Mouse (Mus musculus): ENCODE measurements around the gene Cmtm2b. TPM values are rescaled to one million over a fixed set of nuclear protein-coding genes. Genes with fewer than 3 reads are reported as not detected.
"Not testable (repeated sequence)": the region's sequence is repeated elsewhere in the genome, so short reads cannot be mapped to it uniquely, and the experiment has no call there.

Cmtm2b gene
- polyA plus RNA-seq, 2 experiments = not detected

DNA sequence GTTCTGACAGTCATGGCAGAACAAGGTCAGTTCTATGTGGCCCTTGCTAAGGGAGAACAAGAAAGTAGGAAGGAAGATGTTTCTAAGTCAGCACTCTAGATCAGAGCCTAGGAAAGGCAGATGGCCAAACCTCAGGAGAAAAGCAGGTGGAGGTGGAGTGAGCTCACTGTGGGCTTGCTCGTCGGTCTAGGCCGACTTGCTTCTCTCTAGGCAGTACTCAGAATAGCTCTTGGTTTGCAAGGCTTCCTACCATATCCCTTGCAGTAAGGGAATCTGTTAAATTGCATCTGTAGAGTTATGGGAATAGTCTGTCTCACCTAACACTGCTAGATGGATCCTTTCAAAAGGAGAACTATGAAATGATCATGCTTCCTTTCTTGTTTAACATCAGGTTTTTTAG, 10.0 kb upstream of the Cmtm2b start:
- WGBS = 91% methylated on average over 3 of the region's 3 CpGs
- ATAC-seq (ENCODE audit: low FRiP score, low read depth); H3K9me3 ChIP-seq (ENCODE audit: control insufficient read depth, low read length); DNase-seq (ENCODE audit: low spot score); H3K27me3 ChIP-seq (ENCODE audit: control insufficient read depth, insufficient read depth, low read length); H3K27ac ChIP-seq (replicated peaks; ENCODE audit: low read depth, low read length); H3K36me3 ChIP-seq (ENCODE audit: control insufficient read depth, insufficient read depth, low read length); H3K4me3 ChIP-seq (replicated peaks; ENCODE audit: low read length); H3K4me2 ChIP-seq (replicated peaks; ENCODE audit: low read depth, low read length, severe bottlenecking); H3K4me1 ChIP-seq (ENCODE audit: control insufficient read depth, insufficient read depth, low read length); H3K9ac ChIP-seq (ENCODE audit: low read depth, low read length, severe bottlenecking): not testable (repeated sequence)

GRCm38 (mm10) chr8:104313311-104313710, 8.7 kb upstream of the Cmtm2b start:
- 69% methylated on average over 4 of the region's 4 CpGs for WGBS

GRCm38 (mm10) chr8:104321267-104321666, 763 bp upstream of the Cmtm2b start, which contains the start of gene Gm11020:
Gene Gm11020 (plus strand): TSS chr8:104321567.
- not testable (repeated sequence) for H3K9me3 ChIP-seq (ENCODE audit: control insufficient read depth, low read length); H3K4me3 ChIP-seq (replicated peaks; ENCODE audit: low read length); H3K9ac ChIP-seq (ENCODE audit: low read depth, low read length, severe bottlenecking); H3K4me2 ChIP-seq (replicated peaks; ENCODE audit: low read depth, low read length, severe bottlenecking); H3K27me3 ChIP-seq (ENCODE audit: control insufficient read depth, insufficient read depth, low read length); DNase-seq (ENCODE audit: low spot score); H3K36me3 ChIP-seq (ENCODE audit: control insufficient read depth, insufficient read depth, low read length); ATAC-seq (ENCODE audit: low FRiP score, low read depth); H3K27ac ChIP-seq (replicated peaks; ENCODE audit: low read depth, low read length); H3K4me1 ChIP-seq (ENCODE audit: control insufficient read depth, insufficient read depth, low read length)
- 82% methylated on average over 7 of the region's 11 CpGs for WGBS

More at GRCm38 (mm10) chr8:104313311-104313710, 8.7 kb upstream of the Cmtm2b start:
- H3K27me3 ChIP-seq (ENCODE audit: control insufficient read depth, insufficient read depth, low read length) = no peaks in the 10 kb centered on the region
- no peak for ATAC-seq (ENCODE audit: low FRiP score, low read depth)
- no peak overlapping the region for H3K9ac ChIP-seq (ENCODE audit: low read depth, low read length, severe bottlenecking)
- no peaks in the 10 kb centered on the region for H3K4me1 ChIP-seq (ENCODE audit: control insufficient read depth, insufficient read depth, low read length)
- H3K4me3 ChIP-seq (replicated peaks; ENCODE audit: low read length) = no peak overlapping the region
- H3K4me2 ChIP-seq (replicated peaks; ENCODE audit: low read depth, low read length, severe bottlenecking) = no peak overlapping the region
- H3K27ac ChIP-seq (replicated peaks; ENCODE audit: low read depth, low read length) = no peak overlapping the region
- TF ChIP-seq POLR2A (IDR thresholded peaks at IDR 0.05; ENCODE audit: borderline replicate concordance, extremely low read depth, insufficient read depth, insufficient read length) = no peak
- H3K36me3 ChIP-seq (ENCODE audit: control insufficient read depth, insufficient read depth, low read length) = no peaks in the 10 kb centered on the region
- DNase-seq (ENCODE audit: low spot score) = no peak
- no peaks in the 10 kb centered on the region for H3K9me3 ChIP-seq (ENCODE audit: control insufficient read depth, low read length)

- ATAC-seq (ENCODE audit: low FRiP score, low read depth) = no peak
- no peak for DNase-seq (ENCODE audit: low spot score)
- 76% methylated on average over 5 of the region's 5 CpGs for WGBS
These were observed 10.9 kb downstream of the Cmtm2b start for GRCm38 (mm10) chr8:104332665-104333631.

DNA sequence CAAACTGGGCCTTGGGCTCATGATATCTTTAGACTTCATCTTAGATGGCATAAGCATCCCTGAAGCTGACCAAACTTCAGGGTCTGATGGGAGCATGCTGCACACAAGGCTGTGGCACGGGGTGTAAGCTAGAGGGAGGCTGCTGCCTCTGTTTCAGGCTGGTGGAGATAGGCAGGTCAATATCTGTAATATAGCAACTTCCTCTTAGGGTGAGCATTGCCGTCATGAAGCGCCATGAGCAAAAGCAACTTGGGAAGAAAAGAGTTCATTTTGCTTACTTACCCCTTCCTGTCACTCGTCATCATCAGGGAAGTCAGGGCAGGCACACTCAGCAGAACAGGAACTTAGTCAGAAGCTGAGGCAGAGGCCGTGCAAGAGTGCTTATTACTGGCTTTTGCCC, 11.8 kb downstream of the Cmtm2b start:
- H3K4me1 ChIP-seq (ENCODE audit: control insufficient read depth, insufficient read depth, low read length) = no peaks in the 10 kb centered on the region
- H3K9ac ChIP-seq (ENCODE audit: low read depth, low read length, severe bottlenecking) = no peak overlapping the region
- H3K9me3 ChIP-seq (ENCODE audit: control insufficient read depth, low read length) = no peaks in the 10 kb centered on the region
- H3K4me3 ChIP-seq (replicated peaks; ENCODE audit: low read length) = no peak overlapping the region
- WGBS = 66% methylated on average over 5 of the region's 5 CpGs
- ATAC-seq (ENCODE audit: low FRiP score, low read depth) (no peak), DNase-seq (ENCODE audit: low spot score) (no peak)
- no peak overlapping the region for H3K4me2 ChIP-seq (replicated peaks; ENCODE audit: low read depth, low read length, severe bottlenecking)
- TF ChIP-seq POLR2A (IDR thresholded peaks at IDR 0.05; ENCODE audit: borderline replicate concordance, extremely low read depth, insufficient read depth, insufficient read length) = no peak
- H3K27ac ChIP-seq (replicated peaks; ENCODE audit: low read depth, low read length) = no peak overlapping the region
- no peaks in the 10 kb centered on the region for H3K27me3 ChIP-seq (ENCODE audit: control insufficient read depth, insufficient read depth, low read length)
- no peaks in the 10 kb centered on the region for H3K36me3 ChIP-seq (ENCODE audit: control insufficient read depth, insufficient read depth, low read length)

More at GRCm38 (mm10) chr8:104332665-104333631, 10.9 kb downstream of the Cmtm2b start:
- Histone ChIP-seq H3K9ac (ENCODE audit: low read depth, low read length, severe bottlenecking) (no peak overlapping the region), H3K4me1 (ENCODE audit: control insufficient read depth, insufficient read depth, low read length) (no peaks in the 10 kb centered on the region), H3K4me3 (replicated peaks; ENCODE audit: low read length) (no peak overlapping the region), H3K4me2 (replicated peaks; ENCODE audit: low read depth, low read length, severe bottlenecking) (no peak overlapping the region), H3K27me3 (ENCODE audit: control insufficient read depth, insufficient read depth, low read length) (no peaks in the 10 kb centered on the region), H3K27ac (replicated peaks; ENCODE audit: low read depth, low read length) (no peak overlapping the region), H3K9me3 (ENCODE audit: control insufficient read depth, low read length) (no peaks in the 10 kb centered on the region), H3K36me3 (ENCODE audit: control insufficient read depth, insufficient read depth, low read length) (no peaks in the 10 kb centered on the region)
- no peak for TF ChIP-seq POLR2A (IDR thresholded peaks at IDR 0.05; ENCODE audit: borderline replicate concordance, extremely low read depth, insufficient read depth, insufficient read length)
